Mouse (Mus musculus) effector memory CD4-positive, alpha-beta T cell, adult 5 months (primary cell): ENCODE data around the gene Lcat. TPM values are rescaled to one million over a fixed set of nuclear protein-coding genes. Genes with fewer than 3 reads are reported as not detected.

Experiments
- polyA plus RNA-seq: library from polyadenylated mRNA; unstranded; fragments of 100-300 nt; shearing (Covaris generic); gene quantifications from one replicate; pipeline ENCODE4 v1.2.1, GENCODE M21; 2017

The Lcat gene
- polyA plus RNA-seq = 0.27 TPM

GRCm38 (mm10) chr8:105943321-105943739 lies at the start of gene Lcat:
TSS of gene Lcat (minus strand) at chr8:105943382.

DNA sequence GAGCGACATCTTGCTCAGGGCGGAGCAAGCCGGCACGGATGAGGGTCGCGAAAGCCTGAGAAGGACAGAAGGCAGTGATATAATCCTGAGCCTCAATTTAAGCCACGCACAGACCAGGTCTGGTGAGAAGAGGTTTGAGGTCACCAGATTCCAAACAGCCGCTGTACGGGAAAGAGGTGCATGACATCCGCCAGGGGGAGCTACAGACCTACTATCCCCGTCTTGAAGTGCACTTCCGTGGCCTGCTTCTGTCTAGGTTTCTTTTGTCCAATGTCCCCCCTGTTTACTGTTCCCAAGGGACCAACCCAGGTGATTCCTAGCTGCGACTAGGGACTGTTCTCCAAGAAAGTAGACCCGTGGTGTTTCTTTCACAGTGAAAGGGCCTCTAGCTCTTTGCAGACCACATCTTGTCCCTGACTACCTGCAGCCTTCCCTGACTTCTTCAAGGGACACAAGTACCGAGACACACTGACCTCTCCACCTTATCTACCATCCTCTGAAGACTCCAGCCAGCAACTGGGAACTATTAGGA lies 47.7 kb upstream of the Lcat start, which contains the start of gene Dus2:
Dus2 (plus strand) TSS at position 482 of the 532 bp plus-strand sequence.

DNA sequence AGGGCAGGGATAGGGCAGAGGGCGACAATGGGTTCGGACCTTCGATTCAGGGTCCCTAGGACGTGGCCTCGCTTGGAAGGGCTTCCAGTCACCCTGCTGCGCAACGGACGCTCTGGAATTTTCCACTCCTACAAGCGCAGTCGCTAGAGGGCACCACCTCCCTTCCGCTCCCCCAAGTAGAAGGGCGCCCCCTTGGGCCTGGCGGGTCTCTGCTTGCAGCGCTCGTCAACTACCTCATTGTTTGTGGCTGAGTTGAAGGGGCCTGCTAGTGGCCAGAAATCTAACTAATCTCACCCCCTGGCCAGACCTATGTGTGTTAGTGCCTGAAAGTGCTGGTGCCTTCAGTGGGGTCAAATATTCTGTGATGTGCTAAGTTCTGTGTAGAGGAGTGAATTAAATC lies 36.1 kb upstream of the Lcat start, which contains the start of gene Dpep3:
Dpep3 (minus strand) TSS at position 105 of the 400 bp plus-strand sequence.

DNA sequence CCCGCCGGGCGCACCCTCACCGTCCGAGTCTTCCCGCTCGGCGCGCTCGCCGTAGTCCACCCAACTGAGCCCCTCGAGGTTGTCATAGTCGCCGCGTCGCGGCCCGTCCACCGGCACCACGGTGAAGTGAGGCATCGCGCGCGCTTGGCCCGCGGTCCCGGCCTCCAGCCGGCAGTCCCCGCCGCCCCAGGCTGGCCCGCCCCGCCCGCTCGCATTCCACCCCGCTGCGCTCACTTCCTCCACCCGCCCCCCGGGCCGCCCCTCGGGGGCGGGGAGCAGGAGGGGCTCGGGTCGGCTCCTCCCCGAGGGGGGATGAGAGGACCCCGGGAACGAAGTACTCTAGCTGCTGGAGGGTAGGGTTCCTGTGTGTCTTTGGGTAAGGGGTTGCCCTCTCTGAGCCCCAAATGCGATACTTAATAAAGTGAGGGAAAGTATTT lies 22.7 kb upstream of the Lcat start, which contains the start of gene Slc12a4:
Slc12a4 (minus strand) TSS at position 193 of the 437 bp plus-strand sequence.

DNA sequence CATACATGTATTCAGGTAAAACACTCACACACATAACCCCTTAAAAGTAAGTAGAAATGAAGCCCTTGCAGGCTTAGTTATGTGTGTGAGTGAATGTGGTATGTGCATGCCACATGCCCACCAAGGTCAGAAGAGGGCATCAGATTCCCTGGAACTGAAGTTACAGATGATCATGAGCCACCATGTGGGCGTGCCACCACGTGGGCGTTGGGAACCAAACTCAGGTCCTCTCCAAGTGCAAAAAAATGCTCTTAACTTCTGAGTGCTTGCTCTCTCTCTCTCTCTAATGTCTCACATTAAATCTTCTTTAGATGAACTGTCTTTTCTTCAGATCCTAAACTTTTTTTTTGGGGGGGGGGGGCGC lies 4.9 kb downstream of the Lcat start, which contains the start of gene Psmb10:
Psmb10 (minus strand) TSS at position 139 of the 364 bp plus-strand sequence.

GRCm38 (mm10) chr8:105933762-105934161 lies 9.4 kb downstream of the Lcat start, which contains the start of gene Ctrl:
TSS of gene Ctrl (minus strand) at chr8:105933862.

GRCm38 (mm10) chr8:105900180-105900940 lies 42.8 kb downstream of the Lcat start, which contains the start of gene Pskh1:
TSS of gene Pskh1 (plus strand) at chr8:105900441.

DNA sequence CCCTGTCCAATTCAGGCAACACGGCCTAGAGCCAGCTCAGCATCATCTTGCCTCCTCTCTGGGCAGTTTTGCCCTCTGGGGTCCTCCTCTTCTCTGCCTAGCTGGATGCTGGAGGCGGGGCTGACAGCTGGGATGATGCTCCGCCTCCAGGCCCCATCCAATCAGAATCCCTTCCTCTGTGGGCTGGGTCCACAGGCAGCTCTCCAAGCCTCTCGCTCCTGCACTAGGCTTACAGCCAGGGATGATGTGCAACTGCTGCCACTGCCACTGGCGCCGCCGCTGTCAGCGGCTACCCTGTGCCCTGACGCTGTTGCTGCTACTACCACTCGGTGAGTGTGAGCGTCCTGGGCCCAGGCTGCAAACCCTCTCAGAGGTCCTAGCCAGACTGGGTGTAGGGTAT lies 49.8 kb downstream of the Lcat start, which contains the start of gene Nrn1l:
Nrn1l (plus strand) TSS at position 229 of the 400 bp plus-strand sequence.

Other genes starting within 250 kb of the Lcat start
- 75.5 TPM for gene Acd, start 242.3 kb downstream of the Lcat start, polyA plus RNA-seq
- gene Pard6a, start 242.2 kb downstream of the Lcat start, polyA plus RNA-seq = 30.0 TPM
- gene 4933405L10Rik, start 235.7 kb downstream of the Lcat start, polyA plus RNA-seq = not detected
- gene Enkd1, start 235.2 kb downstream of the Lcat start, polyA plus RNA-seq = 2.7 TPM
- gene Gfod2, start 184.7 kb downstream of the Lcat start, polyA plus RNA-seq = 5.1 TPM
- gene Ranbp10, start 116.0 kb downstream of the Lcat start, polyA plus RNA-seq = 50.6 TPM
- not detected for gene Tsnaxip1, start 115.7 kb downstream of the Lcat start, polyA plus RNA-seq
- gene Cenpt, start 90.1 kb downstream of the Lcat start, polyA plus RNA-seq = 14.2 TPM
- 14.2 TPM for gene Thap11, start 88.2 kb downstream of the Lcat start, polyA plus RNA-seq
- 12.5 TPM for gene Nutf2, start 82.8 kb downstream of the Lcat start, polyA plus RNA-seq
- gene Edc4, start 62.5 kb downstream of the Lcat start, polyA plus RNA-seq = 74.2 TPM
- gene Nrn1l, start 49.8 kb downstream of the Lcat start, polyA plus RNA-seq = not detected
- gene Pskh1, start 42.9 kb downstream of the Lcat start, polyA plus RNA-seq = 18.0 TPM
- gene Ctrl, start 9.5 kb downstream of the Lcat start, polyA plus RNA-seq = 0.72 TPM
- gene Psmb10, start 4.9 kb downstream of the Lcat start, polyA plus RNA-seq = 214 TPM
- gene Slc12a4, start 22.7 kb upstream of the Lcat start, polyA plus RNA-seq = 13.7 TPM
- not detected for gene Dpep3, start 36.0 kb upstream of the Lcat start, polyA plus RNA-seq
- 37.3 TPM for gene Dus2, start 48.0 kb upstream of the Lcat start, polyA plus RNA-seq
- gene Dpep2nb, start 62.6 kb upstream of the Lcat start, polyA plus RNA-seq = not detected
- 7.9 TPM for gene Ddx28, start 68.5 kb upstream of the Lcat start, polyA plus RNA-seq
- 184 TPM for gene Nfatc3, start 115.5 kb upstream of the Lcat start, polyA plus RNA-seq
- gene Esrp2, start 193.6 kb upstream of the Lcat start, polyA plus RNA-seq = 0.14 TPM
- 2.9 TPM for gene Pla2g15, start 207.0 kb upstream of the Lcat start, polyA plus RNA-seq
- 31.8 TPM for gene Slc7a6, start 225.5 kb upstream of the Lcat start, polyA plus RNA-seq